Mouse (Mus musculus): ENCODE results near the gene Aip.

- peak; percentile 44 for TF ChIP-seq CTCF (IDR thresholded peaks at IDR 0.05; ENCODE audit: low read depth)
- TF ChIP-seq EP300 (IDR thresholded peaks at IDR 0.05; ENCODE audit: low read depth) = no peak
Measured at GRCm38 (mm10) chr19:4080511-4081009, 45.1 kb downstream of the Aip start.

All from heart, postnatal 0 days (tissue).